Mouse (Mus musculus) MN1 (cell line): ENCODE measurements around the gene Gse1.

ENCODE experiments used
- DNase-seq: peaks from one replicate; pipeline ENCODE4 v3.0.0-alpha.2; 2016; ENCODE audit warnings: low spot score

Gse1 gene

GRCm38 (mm10) chr8:120227891-120228591, at the start of gene Gse1:
TSS of gene Gse1 (plus strand) at chr8:120228456.
- peak; percentile 93 for DNase-seq

- peak; percentile 94 for DNase-seq
These were observed 49.2 kb upstream of the Gse1 start for GRCm38 (mm10) chr8:120179027-120179431.

GRCm38 (mm10) chr8:120180445-120180970, 47.7 kb upstream of the Gse1 start:
- DNase-seq = peak; percentile 77

- DNase-seq = no peak
These were observed 47.0 kb upstream of the Gse1 start for GRCm38 (mm10) chr8:120181274-120181673.

GRCm38 (mm10) chr8:120181861-120182414, 46.3 kb upstream of the Gse1 start:
- no peak for DNase-seq

- DNase-seq = no peak
These were observed 43.9 kb upstream of the Gse1 start for GRCm38 (mm10) chr8:120184366-120184765.

- DNase-seq = peak; percentile 92
These were observed 43.1 kb upstream of the Gse1 start for GRCm38 (mm10) chr8:120184850-120185792.

GRCm38 (mm10) chr8:120186454-120186853, 41.8 kb upstream of the Gse1 start:
- no peak for DNase-seq

- DNase-seq = no peak
These were observed 39.7 kb upstream of the Gse1 start for GRCm38 (mm10) chr8:120188510-120188909.

GRCm38 (mm10) chr8:120189440-120189839, 38.8 kb upstream of the Gse1 start:
- no peak for DNase-seq

GRCm38 (mm10) chr8:120190107-120190809, 38.0 kb upstream of the Gse1 start:
- no peak for DNase-seq

GRCm38 (mm10) chr8:120190810-120191413, 37.3 kb upstream of the Gse1 start:
- peak; percentile 95 for DNase-seq

GRCm38 (mm10) chr8:120191633-120192032, 36.6 kb upstream of the Gse1 start:
- peak; percentile 50 for DNase-seq

GRCm38 (mm10) chr8:120192118-120192517, 36.1 kb upstream of the Gse1 start:
- no peak for DNase-seq

GRCm38 (mm10) chr8:120201351-120201750, 26.9 kb upstream of the Gse1 start:
- no peak for DNase-seq

- DNase-seq = no peak
These were observed 25.7 kb upstream of the Gse1 start for GRCm38 (mm10) chr8:120202546-120202945.

- DNase-seq = no peak
These were observed 23.4 kb upstream of the Gse1 start for GRCm38 (mm10) chr8:120204736-120205360.

GRCm38 (mm10) chr8:120205916-120206315, 22.3 kb upstream of the Gse1 start:
- no peak for DNase-seq

GRCm38 (mm10) chr8:120207364-120207763, 20.9 kb upstream of the Gse1 start:
- DNase-seq = no peak

GRCm38 (mm10) chr8:120208113-120208512, 20.1 kb upstream of the Gse1 start:
- DNase-seq = peak; percentile 31

- DNase-seq = peak; percentile 56
These were observed 16.9 kb upstream of the Gse1 start for GRCm38 (mm10) chr8:120211345-120211744.
